Mouse (Mus musculus) limb, embryonic 11.5 days (tissue): Measurements from ENCODE around the gene Cib1. TPM values are rescaled to one million over a fixed set of nuclear protein-coding genes. Genes with fewer than 3 reads are reported as not detected.

Experiments used
- ATAC-seq: fragments of 200-750 bp; cut with Nextera tagmentation; 2 replicates; pipeline ENCODE4 v1.8.0; 2017; ENCODE audit warnings: low read depth; ENCODE audit not compliant: insufficient number of reproducible peaks, low FRiP score, low TSS enrichment
- DNase-seq: peaks from one replicate; pipeline ENCODE4 v3.0.0-alpha.2; 2015; ENCODE audit warnings: low spot score
- H3K27ac ChIP-seq: fragments of 300-500 bp; sonication (generic); replicated peaks from 2 replicates; pipeline ENCODE4 v1.5.1; 2014; ENCODE audit warnings: low read depth, mild to moderate bottlenecking, low read length
- H3K27me3 ChIP-seq: fragments of 300-500 bp; sonication (generic); 2 replicates; pipeline ENCODE4 v1.6.1; 2014; ENCODE audit warnings: mild to moderate bottlenecking, low read length, mixed read lengths; ENCODE audit not compliant: control insufficient read depth, insufficient read depth
- H3K36me3 ChIP-seq: fragments of 300-500 bp; sonication (generic); 2 replicates; pipeline ENCODE4 v1.6.1; 2014; ENCODE audit warnings: mild to moderate bottlenecking, low read length, moderate library complexity, mixed read lengths; ENCODE audit not compliant: control insufficient read depth, insufficient read depth
- H3K4me1 ChIP-seq: fragments of 300-500 bp; sonication (generic); 2 replicates; pipeline ENCODE4 v1.6.1; 2014; ENCODE audit warnings: low read length, mixed read lengths; ENCODE audit not compliant: control insufficient read depth, insufficient read depth
- H3K4me2 ChIP-seq: fragments of 300-500 bp; sonication (generic); 2 replicates; pipeline ENCODE4 v1.6.1; 2014; ENCODE audit warnings: low read depth, mild to moderate bottlenecking, moderate library complexity; ENCODE audit not compliant: severe bottlenecking
- H3K4me3 ChIP-seq: fragments of 300-500 bp; sonication (generic); 2 replicates; pipeline ENCODE4 v1.5.1; 2014; ENCODE audit warnings: low read depth, low read length
- H3K9ac ChIP-seq: fragments of 300-500 bp; sonication (generic); 2 replicates; pipeline ENCODE4 v1.6.1; 2014; ENCODE audit warnings: mild to moderate bottlenecking, low read length
- H3K9me3 ChIP-seq: fragments of 300-500 bp; sonication (generic); 2 replicates; pipeline ENCODE4 v1.6.1; 2016; ENCODE audit warnings: low read length; ENCODE audit not compliant: control insufficient read depth
- WGBS: fragments of 180-500 bp; shearing (Covaris S2); extraction: QIAGEN DNeasy Blood & Tissue Kit; methylation state at CpG from one replicate; pipeline ENCODE4 v1.1.7; 2014; 5-methylcytosine and 5-hydroxymethylcytosine counted together
- polyA plus RNA-seq: library from polyadenylated mRNA; unstranded; fragments of >200 nt; fragmentation: Nextera tagmentation; extraction: Ambion mirVana; gene quantifications from 2 replicates; pipeline ENCODE4 v1.2.1, GENCODE M21; 2014

Cib1 gene
- polyA plus RNA-seq, 1 experiment from 2014 or later, result 55.5 TPM

DNA sequence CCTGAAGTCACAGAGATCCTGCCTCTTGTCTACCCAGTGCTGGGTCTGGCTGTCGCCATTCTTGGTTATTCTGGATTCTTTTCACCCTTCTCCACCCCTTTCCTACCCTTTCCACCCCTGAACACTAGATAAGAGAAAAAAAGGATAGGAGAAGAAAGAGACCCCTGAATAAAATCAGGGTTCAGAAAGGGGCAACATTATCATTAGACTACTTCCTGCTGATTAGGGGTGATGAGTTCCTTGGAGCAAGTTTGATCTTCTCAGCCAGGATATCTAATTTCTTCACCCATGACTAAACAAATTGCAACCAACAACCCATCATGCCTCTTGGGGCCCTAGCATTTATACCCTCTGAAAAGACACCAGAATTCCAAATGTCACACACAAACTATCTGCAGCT lies 35.2 kb upstream of the Cib1 start:
- no peaks in the 10 kb centered on the region for H3K9me3 ChIP-seq
- peaks cover 6% of the 10 kb centered on the region for H3K36me3 ChIP-seq
- WGBS, result 72% methylated on average over 1 of the region's 1 CpGs
- H3K9ac ChIP-seq, result no peak overlapping the region
- no peak overlapping the region for H3K27ac ChIP-seq
- H3K4me1 ChIP-seq, result peaks cover 9% of the 10 kb centered on the region
- H3K4me2 ChIP-seq, result no peak overlapping the region
- H3K27me3 ChIP-seq, result no peaks in the 10 kb centered on the region
- H3K4me3 ChIP-seq, result no peak overlapping the region
- DNase-seq (no peak), ATAC-seq (no peak)

DNA sequence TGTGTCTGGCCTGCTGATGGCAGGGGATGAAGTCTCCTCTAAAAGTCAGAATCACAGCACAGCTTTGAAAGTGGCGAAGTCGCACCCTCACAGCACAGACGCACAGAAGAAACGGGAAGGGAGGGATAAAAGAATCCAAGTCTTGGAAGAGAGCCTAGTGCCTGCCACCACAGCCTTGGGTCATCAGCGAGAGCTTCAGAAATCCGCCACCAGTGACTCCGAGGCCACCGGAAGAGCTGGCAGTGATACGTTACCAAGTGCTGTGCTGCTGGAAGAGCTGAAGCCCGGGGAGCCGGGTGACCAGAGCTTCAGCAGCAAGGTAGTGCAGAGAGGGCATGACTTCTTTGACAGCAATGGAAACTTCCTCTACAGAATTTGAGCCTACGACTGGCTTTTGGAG lies 32.0 kb upstream of the Cib1 start:
- H3K9ac ChIP-seq, result no peak overlapping the region
- H3K27ac ChIP-seq, result no peak overlapping the region
- H3K36me3 ChIP-seq, result peaks cover 6% of the 10 kb centered on the region
- peaks cover 7% of the 10 kb centered on the region; the same call in 1 of the 2 replicates for H3K4me1 ChIP-seq
- WGBS, result 94% methylated on average over 12 of the region's 12 CpGs
- no peak for DNase-seq
- H3K4me2 ChIP-seq, result no peak overlapping the region
- ATAC-seq, result no peak
- no peaks in the 10 kb centered on the region for H3K9me3 ChIP-seq
- no peaks in the 10 kb centered on the region for H3K27me3 ChIP-seq
- H3K4me3 ChIP-seq, result no peak overlapping the region

DNA sequence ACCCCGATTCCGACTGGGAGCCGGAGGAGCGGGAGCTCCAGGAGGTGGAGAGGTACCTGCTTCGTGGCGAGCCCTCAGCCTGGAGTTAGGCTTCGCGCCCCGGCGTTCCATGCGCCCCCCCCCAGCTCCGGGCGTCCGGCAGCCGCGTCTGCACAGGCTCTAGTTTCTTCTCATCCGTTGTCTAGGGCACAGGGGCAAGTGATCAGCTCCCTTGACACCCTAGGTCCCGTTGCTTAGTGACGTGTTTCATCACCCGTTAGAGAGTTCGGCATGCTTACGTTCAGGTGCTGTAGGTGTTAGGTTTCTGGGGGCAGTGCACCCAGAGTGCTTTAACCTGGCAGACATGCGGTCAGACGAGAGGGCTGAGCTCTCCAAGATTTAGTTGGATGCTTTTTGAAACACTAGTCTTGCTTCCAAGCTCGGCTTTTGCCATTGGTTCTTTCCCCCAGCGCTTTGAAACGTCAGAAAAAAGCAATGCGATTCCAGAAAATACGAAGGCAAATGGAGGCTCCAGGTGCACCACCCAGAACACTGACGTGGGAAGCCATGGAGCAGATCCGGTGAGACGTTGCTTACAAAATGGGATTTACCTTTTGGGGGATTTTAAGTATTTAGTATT lies 28.9 kb upstream of the Cib1 start:
- H3K4me2 ChIP-seq, result peak overlapping the region; percentile 76
- H3K27me3 ChIP-seq, result no peaks in the 10 kb centered on the region
- H3K9ac ChIP-seq, result peak overlapping the region; percentile 79
- H3K9me3 ChIP-seq, result no peaks in the 10 kb centered on the region
- ATAC-seq (peak; percentile 37; the same call in 1 of the 2 replicates), DNase-seq (no peak)
- peak overlapping the region; percentile 96 for H3K4me3 ChIP-seq
- H3K27ac ChIP-seq, result peak overlapping the region; percentile 38; the same call in 1 of the 2 replicates
- H3K36me3 ChIP-seq, result peaks cover 6% of the 10 kb centered on the region
- 2% methylated on average over 31 of the region's 32 CpGs for WGBS
- 0 out of 2 replicates have a peak, but pooled peaks cover 5% of the 10 kb centered on the region for H3K4me1 ChIP-seq

DNA sequence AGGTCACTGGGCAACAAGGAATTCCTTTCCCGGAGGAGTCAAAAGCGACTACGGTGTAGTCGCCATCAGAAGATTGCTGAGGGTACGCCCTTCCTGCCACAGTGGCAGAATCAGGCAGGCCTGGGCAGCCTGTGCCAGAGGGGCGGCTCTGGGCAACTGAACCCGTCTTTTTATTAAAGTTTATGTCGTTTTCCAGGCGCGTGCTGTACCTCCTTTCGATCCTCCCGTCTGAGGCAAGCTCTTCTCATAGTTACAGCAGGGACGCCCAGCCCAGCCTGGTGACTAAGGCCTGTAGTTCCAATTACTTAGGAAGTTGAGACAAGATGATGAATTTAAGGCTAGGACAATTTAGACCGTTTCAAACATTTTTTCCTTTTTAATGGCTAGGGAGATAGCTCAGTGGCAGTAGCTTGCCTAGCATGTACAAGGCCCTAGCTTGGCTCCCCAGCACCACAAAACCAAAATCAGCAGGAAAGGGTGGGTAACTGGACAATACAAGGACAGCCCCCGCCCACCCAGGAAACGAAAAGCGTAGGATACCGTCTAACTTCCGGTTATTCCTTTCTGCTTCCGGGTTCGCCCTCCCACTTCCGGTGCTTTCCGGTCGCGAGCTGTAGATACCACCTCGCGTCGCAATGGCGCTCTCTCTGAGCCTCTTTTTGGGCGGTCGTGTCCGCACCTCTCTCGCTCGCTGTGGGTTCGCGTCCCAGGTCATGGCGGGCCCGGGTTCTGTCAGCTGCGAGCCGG lies 28.2 kb upstream of the Cib1 start, which contains the start of gene Ngrn:
Gene Ngrn, plus strand, starts transcription at position 591 of the 747 bp plus-strand sequence.
- H3K9me3 ChIP-seq, result no peaks in the 10 kb centered on the region
- 26% methylated on average over 40 of the region's 40 CpGs for WGBS
- peak within 1 kb of the TSS; percentile 96 for H3K4me3 ChIP-seq
- H3K36me3 ChIP-seq, result peaks cover 6% of the 10 kb centered on the region
- no peaks in the 10 kb centered on the region for H3K27me3 ChIP-seq
- H3K4me2 ChIP-seq, result peak within 1 kb of the TSS; percentile 76
- ATAC-seq (peak; percentile 84), DNase-seq (peak; percentile 88)
- H3K4me1 ChIP-seq, result 0 out of 2 replicates have a peak, but pooled peaks cover 5% of the 10 kb centered on the region
- H3K27ac ChIP-seq, result peak within 1 kb of the TSS; percentile 38; the same call in 1 of the 2 replicates
- H3K9ac ChIP-seq, result peak within 1 kb of the TSS; percentile 79

DNA sequence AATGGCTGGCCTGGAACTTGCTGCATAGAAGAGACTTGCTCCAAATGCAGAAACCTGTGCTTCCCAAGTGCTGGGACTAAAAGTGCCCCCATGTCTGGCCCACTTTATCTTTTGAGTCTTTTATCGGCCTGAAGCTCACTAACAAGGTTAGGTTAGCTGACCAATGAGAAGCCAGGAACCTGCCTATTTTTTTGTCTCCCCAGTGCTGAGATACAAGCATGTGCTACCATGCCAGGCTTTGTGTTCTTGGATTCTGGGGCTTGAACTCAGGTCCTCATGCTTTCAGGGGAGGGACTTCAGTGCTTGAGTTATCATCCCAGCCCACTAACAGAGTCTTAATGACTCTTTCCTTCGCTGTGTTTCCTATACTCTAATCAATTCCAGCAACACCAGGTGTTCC lies 25.1 kb upstream of the Cib1 start:
- Histone ChIP-seq H3K9me3 (no peaks in the 10 kb centered on the region), H3K36me3 (no peaks in the 10 kb centered on the region), H3K4me1 (0 out of 2 replicates have a peak, but pooled peaks cover 5% of the 10 kb centered on the region), H3K4me2 (no peak overlapping the region), H3K4me3 (no peak overlapping the region), H3K27me3 (no peaks in the 10 kb centered on the region), H3K27ac (no peak overlapping the region), H3K9ac (no peak overlapping the region)
- DNase-seq (no peak), ATAC-seq (no peak)
- 44% methylated on average over 2 of the region's 2 CpGs for WGBS

DNA sequence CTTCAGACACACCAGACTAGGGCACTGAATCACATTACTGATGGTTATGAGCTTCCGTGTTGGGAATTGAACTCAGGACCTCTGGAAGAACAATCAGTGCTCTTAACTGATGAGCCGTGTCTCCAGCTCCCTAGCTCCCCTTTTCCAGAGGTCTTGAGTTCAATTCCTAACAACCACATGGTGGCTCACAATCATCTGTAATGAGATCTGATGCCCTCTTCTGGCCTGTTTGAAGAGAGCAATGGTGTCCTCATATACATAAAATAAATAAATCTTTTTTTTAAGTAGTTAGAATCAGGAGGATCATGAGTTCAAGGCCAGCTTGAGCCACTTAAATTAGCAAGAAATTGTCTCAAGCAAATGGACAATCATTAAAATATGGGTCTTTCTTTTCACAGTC lies 23.4 kb upstream of the Cib1 start:
- Histone ChIP-seq H3K27me3 (no peaks in the 10 kb centered on the region), H3K27ac (no peak overlapping the region), H3K4me1 (no peaks in the 10 kb centered on the region), H3K9me3 (no peaks in the 10 kb centered on the region), H3K9ac (no peak overlapping the region), H3K36me3 (no peaks in the 10 kb centered on the region), H3K4me2 (no peak overlapping the region), H3K4me3 (no peak overlapping the region)
- WGBS, result 76% methylated on average over 2 of the region's 2 CpGs
- DNase-seq (no peak), ATAC-seq (no peak)

DNA sequence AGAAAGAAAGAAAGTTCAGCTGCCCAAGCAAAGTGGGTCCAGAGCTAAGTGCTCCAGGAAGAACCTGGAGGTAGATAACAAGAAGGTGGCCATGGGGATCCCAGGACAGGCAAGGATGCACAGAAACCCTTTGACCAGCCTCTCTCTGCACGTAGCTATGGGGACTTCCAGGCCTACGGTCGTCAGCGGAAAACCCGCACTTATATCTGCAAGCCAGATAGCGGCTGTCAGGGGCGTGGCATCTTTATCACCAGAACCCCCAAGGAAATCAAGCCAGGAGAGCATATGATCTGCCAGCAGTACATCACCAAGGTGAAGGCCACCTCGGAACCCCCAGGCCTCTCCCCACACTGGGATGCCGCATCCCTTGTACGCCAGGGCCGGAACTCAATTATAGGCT lies 20.3 kb upstream of the Cib1 start:
- no peak for ATAC-seq
- 85% methylated on average over 11 of the region's 11 CpGs for WGBS
- no peak overlapping the region for H3K27ac ChIP-seq
- no peak overlapping the region for H3K4me2 ChIP-seq
- no peak for DNase-seq
- no peaks in the 10 kb centered on the region for H3K9me3 ChIP-seq
- H3K9ac ChIP-seq, result no peak overlapping the region
- no peaks in the 10 kb centered on the region for H3K27me3 ChIP-seq
- no peaks in the 10 kb centered on the region for H3K4me1 ChIP-seq
- H3K4me3 ChIP-seq, result no peak overlapping the region
- H3K36me3 ChIP-seq, result no peaks in the 10 kb centered on the region

DNA sequence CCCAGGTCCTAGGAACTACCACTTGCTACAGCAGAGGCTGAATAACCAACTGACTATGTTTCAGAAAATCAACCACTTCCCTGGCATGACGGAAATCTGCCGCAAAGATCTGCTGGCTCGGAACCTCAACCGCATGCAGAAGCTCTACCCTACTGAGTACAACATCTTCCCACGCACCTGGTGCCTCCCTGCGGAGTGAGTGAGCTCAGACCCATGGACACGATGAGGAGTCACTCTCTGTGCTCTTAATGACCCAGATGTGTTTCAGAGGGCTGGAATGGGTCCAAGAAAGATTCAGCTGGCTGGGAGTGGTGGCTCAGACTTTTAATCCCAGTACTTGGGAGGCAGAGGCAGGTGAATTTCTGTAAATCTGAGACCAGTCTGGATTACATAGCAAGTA lies 19.8 kb upstream of the Cib1 start:
- no peak for ATAC-seq
- DNase-seq, result no peak
- 80% methylated on average over 7 of the region's 7 CpGs for WGBS

More for the DNA sequence above, 19.8 kb upstream of the Cib1 start:
- H3K36me3 ChIP-seq, result no peaks in the 10 kb centered on the region
- no peaks in the 10 kb centered on the region for H3K9me3 ChIP-seq
- H3K9ac ChIP-seq, result no peak overlapping the region
- no peaks in the 10 kb centered on the region for H3K27me3 ChIP-seq
- H3K4me3 ChIP-seq, result no peak overlapping the region
- no peak overlapping the region for H3K4me2 ChIP-seq
- no peaks in the 10 kb centered on the region for H3K4me1 ChIP-seq
- H3K27ac ChIP-seq, result no peak overlapping the region
